Comparison of ENCODE assay signal across 11 mouse cellular contexts in genomic region chr1:168991506-168992244, GRCm38 (mm10).
DNase-seq lines count a peak whose midpoint lies in the region; ATAC-seq and TF ChIP-seq lines count a peak whose summit lies in the region.
"Had no signal": no experiment of that assay in that cellular context is flagged by ENCODE, and none has a peak within 500 bp of the region (broad histone marks: within the 10 kb centered on the region; RNA-seq: fewer than 3 reads in every experiment).

No protein-coding gene starts in this region.

- H3K36me3 ChIP-seq in forebrain, embryonic 12.5 days (replicated peaks), result no peaks in the 10 kb centered on the region
- no peaks in the 10 kb centered on the region for H3K36me3 ChIP-seq in forebrain, embryonic 10.5 days (replicated peaks)
- H3K36me3 ChIP-seq in neural tube, embryonic 15.5 days, result no peaks in the 10 kb centered on the region
- H3K36me3 ChIP-seq in kidney, adult 2 months (ENCODE audit: control insufficient read depth, insufficient read depth, low read length), result no peaks in the 10 kb centered on the region

- no peak for ATAC-seq in forebrain, embryonic 12.5 days (ENCODE audit: low FRiP score)
- ATAC-seq in neural tube, embryonic 15.5 days (ENCODE audit: low FRiP score), result peak; percentile 73; the same call in 1 of the 2 replicates
- ATAC-seq: Patski had no signal

- no peaks in the 10 kb centered on the region for H3K9me3 ChIP-seq in forebrain, embryonic 12.5 days
- no peaks in the 10 kb centered on the region for H3K9me3 ChIP-seq in forebrain, embryonic 10.5 days
- no peaks in the 10 kb centered on the region for H3K9me3 ChIP-seq in neural tube, embryonic 15.5 days (replicated peaks)

- no peak overlapping the region for H3K9ac ChIP-seq in forebrain, embryonic 12.5 days
- no peak overlapping the region for H3K9ac ChIP-seq in neural tube, embryonic 15.5 days (replicated peaks)

- no peak for DNase-seq in forebrain, embryonic 10.5 days (ENCODE audit: extremely low spot score, low spot score)
- DNase-seq in forelimb bud, embryonic 11.5 days (ENCODE audit: low read depth, low spot score), result peak; percentile 54
- peak; percentile 29 to 35 for DNase-seq in layer of hippocampus, postnatal 14 days (ENCODE audit: low spot score in 2 of 2)
- no peak for DNase-seq in heart, postnatal 10 days
- DNase-seq in kidney, adult 2 months, result no peak
- DNase-seq in heart, postnatal 14 days, result no peak

- H3K27me3 ChIP-seq in forebrain, embryonic 12.5 days, result no peaks in the 10 kb centered on the region
- no peaks in the 10 kb centered on the region for H3K27me3 ChIP-seq in forebrain, embryonic 10.5 days (ENCODE audit: poor library complexity, severe bottlenecking)
- no peaks in the 10 kb centered on the region for H3K27me3 ChIP-seq in neural tube, embryonic 15.5 days (replicated peaks)
- no peaks in the 10 kb centered on the region for H3K27me3 ChIP-seq in kidney, adult 2 months (replicated peaks; ENCODE audit: control insufficient read depth, insufficient read depth, low read length)
- H3K27me3 ChIP-seq: megakaryocyte, embryonic 14.5 days had no signal

- peaks cover 8% of the 10 kb centered on the region; the same call in 1 of the 2 replicates for H3K4me1 ChIP-seq in forebrain, embryonic 12.5 days
- peaks cover 4% of the 10 kb centered on the region; the same call in 1 of the 2 replicates for H3K4me1 ChIP-seq in forebrain, embryonic 10.5 days
- peaks cover 11% of the 10 kb centered on the region for H3K4me1 ChIP-seq in neural tube, embryonic 15.5 days
- H3K4me1 ChIP-seq in kidney, adult 2 months (ENCODE audit: control insufficient read depth, insufficient read depth, low read length), result no peaks in the 10 kb centered on the region
- H3K4me1 ChIP-seq: megakaryocyte, embryonic 14.5 days had no signal

- TF ChIP-seq CTCF in kidney, adult 2 months (conservative IDR thresholded peaks at IDR 0.05; ENCODE audit: insufficient read depth, insufficient read length, low read depth, low read length), result no peak

- 60% methylated on average over 14 of the region's 14 CpGs for WGBS in forebrain, embryonic 12.5 days
- WGBS in forebrain, embryonic 10.5 days, result 84% methylated on average over 14 of the region's 14 CpGs
- 45% methylated on average over 14 of the region's 14 CpGs for WGBS in neural tube, embryonic 15.5 days
- 80% methylated on average over 14 of the region's 14 CpGs for WGBS in kidney, adult 2 months

- no peak for TF ChIP-seq POLR2A in kidney, adult 2 months (IDR thresholded peaks at IDR 0.05; ENCODE audit: low read depth, low read length)

- H3K4me3 ChIP-seq in forebrain, embryonic 12.5 days (replicated peaks), result no peak overlapping the region
- no peak overlapping the region for H3K4me3 ChIP-seq in forebrain, embryonic 10.5 days
- no peak overlapping the region for H3K4me3 ChIP-seq in neural tube, embryonic 15.5 days (replicated peaks)
- H3K4me3 ChIP-seq in kidney, adult 2 months (ENCODE audit: insufficient read depth, low read depth, low read length), result no peak overlapping the region
- H3K4me3 ChIP-seq: erythroblast, embryonic 14.5 days; megakaryocyte, embryonic 14.5 days had no signal

- H3K4me2 ChIP-seq in forebrain, embryonic 12.5 days, result no peak overlapping the region
- H3K4me2 ChIP-seq in neural tube, embryonic 15.5 days, result no peak overlapping the region

- H3K27ac ChIP-seq in forebrain, embryonic 12.5 days, result 0 out of 2 replicates have a peak overlapping the region, but pooled peaks have one; percentile 48
- no peak overlapping the region for H3K27ac ChIP-seq in forebrain, embryonic 10.5 days
- peak overlapping the region; percentile 75 for H3K27ac ChIP-seq in neural tube, embryonic 15.5 days (replicated peaks)
- H3K27ac ChIP-seq in kidney, adult 2 months (ENCODE audit: insufficient read depth, low read depth, low read length), result no peak overlapping the region

- intact Hi-C loops in heart, postnatal 10 days (cut with DNase I), result no loop called here
- intact Hi-C loops in heart, postnatal 14 days (cut with DNase I), result no loop called here

Comparison
In these comparisons a context has a peak if more than half of its experiments do, and no peak if none do; other contexts are left out.
1. H3K27ac ChIP-seq: peak in forebrain, embryonic 12.5 days (single experiment) and neural tube, embryonic 15.5 days (single experiment); none in forebrain, embryonic 10.5 days (single experiment) and kidney, adult 2 months (single experiment).
2. DNase-seq: peak in forelimb bud, embryonic 11.5 days (single experiment) and layer of hippocampus, postnatal 14 days (2 of 2); none in forebrain, embryonic 10.5 days (single experiment), heart, postnatal 10 days (0 of 2), kidney, adult 2 months (single experiment) and heart, postnatal 14 days (0 of 2).